Mouse (Mus musculus) hindbrain, embryonic 16.5 days (tissue): ENCODE measurements at regions not wholly inside any gene's neighbourhood (a gene's known extent, or its start where the extent isn't known, plus 50 kb on each side); places are given as distances from the start of the nearest gene placed in this dataset.

ENCODE experiments used
- ATAC-seq: fragments of 200-750 bp; cut with Nextera tagmentation; 2 replicates; pipeline ENCODE4 v1.8.0; 2017; ENCODE audit warnings: moderate TSS enrichment, moderate library complexity
- H3K27ac ChIP-seq: fragments of 300-500 bp; sonication (generic); 2 replicates; pipeline ENCODE4 v1.5.1; 2014; ENCODE audit warnings: low read depth, mild to moderate bottlenecking, control low read depth, low read length, moderate library complexity
- H3K27me3 ChIP-seq: fragments of 300-500 bp; sonication (generic); replicated peaks from 2 replicates; pipeline ENCODE4 v1.6.1; 2014; ENCODE audit warnings: low read length; ENCODE audit not compliant: control insufficient read depth, insufficient read depth
- H3K36me3 ChIP-seq: fragments of 300-500 bp; sonication (generic); 2 replicates; pipeline ENCODE4 v1.6.1; 2014; ENCODE audit warnings: mild to moderate bottlenecking, low read length, moderate library complexity, mixed read lengths; ENCODE audit not compliant: control insufficient read depth, insufficient read depth
- H3K4me1 ChIP-seq: fragments of 300-500 bp; sonication (generic); 2 replicates; pipeline ENCODE4 v1.6.1; 2014; ENCODE audit warnings: low read depth, low read length; ENCODE audit not compliant: control insufficient read depth, insufficient read depth
- H3K4me2 ChIP-seq: fragments of 300-500 bp; sonication (generic); 2 replicates; pipeline ENCODE4 v1.6.1; 2014; ENCODE audit warnings: mild to moderate bottlenecking, low read length, control low read depth, moderate library complexity
- H3K4me3 ChIP-seq: fragments of 300-500 bp; sonication (generic); 2 replicates; pipeline ENCODE4 v1.5.1; 2014; ENCODE audit warnings: mild to moderate bottlenecking, low read length, control low read depth, moderate library complexity
- H3K9ac ChIP-seq: fragments of 300-500 bp; sonication (generic); 2 replicates; pipeline ENCODE4 v1.6.1; 2014; ENCODE audit warnings: low read depth, mild to moderate bottlenecking, control low read depth, low read length, moderate library complexity
- H3K9me3 ChIP-seq: fragments of 300-500 bp; sonication (generic); 2 replicates; pipeline ENCODE4 v1.6.1; 2014; ENCODE audit warnings: mild to moderate bottlenecking, low read length, moderate library complexity; ENCODE audit not compliant: control insufficient read depth
- WGBS: fragments of 180-500 bp; shearing (Covaris S2); extraction: QIAGEN DNeasy Blood & Tissue Kit; methylation state at CpG from one replicate; pipeline ENCODE4 v1.1.7; 2014; 5-methylcytosine and 5-hydroxymethylcytosine counted together

- no peak overlapping the region for H3K27ac ChIP-seq
- H3K27me3 ChIP-seq = no peaks in the 10 kb centered on the region
- H3K4me3 ChIP-seq = no peak overlapping the region
- H3K9me3 ChIP-seq = no peaks in the 10 kb centered on the region
- no peaks in the 10 kb centered on the region for H3K36me3 ChIP-seq
- ATAC-seq = no peak
- H3K4me1 ChIP-seq = peaks cover 9% of the 10 kb centered on the region
- no peak overlapping the region for H3K9ac ChIP-seq
- WGBS = 72% methylated on average over 2 of the region's 2 CpGs
- no peak overlapping the region for H3K4me2 ChIP-seq
Measured at GRCm38 (mm10) chr1:191465170-191465569, 62.1 kb upstream of the Ppp2r5a start.

GRCm38 (mm10) chr1:191461811-191462491 is 58.9 kb upstream of the Ppp2r5a start:
- Histone ChIP-seq H3K4me3 (no peak overlapping the region), H3K4me1 (peaks cover 3% of the 10 kb centered on the region), H3K9me3 (no peaks in the 10 kb centered on the region), H3K9ac (no peak overlapping the region), H3K27me3 (no peaks in the 10 kb centered on the region), H3K27ac (no peak overlapping the region), H3K36me3 (no peaks in the 10 kb centered on the region), H3K4me2 (peak overlapping the region; percentile 18; the same call in 1 of the 2 replicates)
- WGBS = 9% methylated on average over 9 of the region's 9 CpGs
- peak; percentile 58; the same call in 1 of the 2 replicates for ATAC-seq

- no peak for ATAC-seq
- H3K27me3 ChIP-seq = no peaks in the 10 kb centered on the region
- no peak overlapping the region for H3K27ac ChIP-seq
- no peak overlapping the region for H3K4me2 ChIP-seq
- peaks cover 3% of the 10 kb centered on the region for H3K4me1 ChIP-seq
- no peaks in the 10 kb centered on the region for H3K36me3 ChIP-seq
- H3K4me3 ChIP-seq = no peak overlapping the region
- no peak overlapping the region for H3K9ac ChIP-seq
- H3K9me3 ChIP-seq = no peaks in the 10 kb centered on the region
- WGBS = 74% methylated on average over 5 of the region's 5 CpGs
Measured at GRCm38 (mm10) chr1:191459066-191459465, 56.0 kb upstream of the Ppp2r5a start.

GRCm38 (mm10) chr1:191458292-191458691 is 55.2 kb upstream of the Ppp2r5a start:
- 82% methylated on average over 2 of the region's 2 CpGs for WGBS
- Histone ChIP-seq H3K27me3 (no peaks in the 10 kb centered on the region), H3K4me3 (no peak overlapping the region), H3K27ac (no peak overlapping the region), H3K36me3 (no peaks in the 10 kb centered on the region), H3K9me3 (no peaks in the 10 kb centered on the region), H3K9ac (no peak overlapping the region), H3K4me1 (peaks cover 3% of the 10 kb centered on the region), H3K4me2 (no peak overlapping the region)
- no peak for ATAC-seq

GRCm38 (mm10) chr1:191457103-191457502 is 54.0 kb upstream of the Ppp2r5a start:
- Histone ChIP-seq H3K27ac (no peak overlapping the region), H3K4me1 (peaks cover under 1% of the 10 kb centered on the region), H3K9me3 (no peaks in the 10 kb centered on the region), H3K4me2 (no peak overlapping the region), H3K4me3 (no peak overlapping the region), H3K27me3 (no peaks in the 10 kb centered on the region), H3K9ac (no peak overlapping the region), H3K36me3 (no peaks in the 10 kb centered on the region)
- 66% methylated on average over 4 of the region's 4 CpGs for WGBS
- ATAC-seq = no peak

GRCm38 (mm10) chr1:191454604-191455003 is 51.5 kb upstream of the Ppp2r5a start:
- ATAC-seq = no peak
- 65% methylated on average over 3 of the region's 3 CpGs for WGBS
- Histone ChIP-seq H3K27me3 (no peaks in the 10 kb centered on the region), H3K4me2 (no peak overlapping the region), H3K4me1 (no peaks in the 10 kb centered on the region), H3K36me3 (no peaks in the 10 kb centered on the region), H3K4me3 (no peak overlapping the region), H3K9me3 (no peaks in the 10 kb centered on the region), H3K9ac (no peak overlapping the region), H3K27ac (no peak overlapping the region)

- Histone ChIP-seq H3K27ac (no peak overlapping the region), H3K9me3 (no peaks in the 10 kb centered on the region), H3K9ac (no peak overlapping the region), H3K4me2 (no peak overlapping the region), H3K4me1 (no peaks in the 10 kb centered on the region), H3K27me3 (no peaks in the 10 kb centered on the region), H3K36me3 (no peaks in the 10 kb centered on the region), H3K4me3 (no peak overlapping the region)
- ATAC-seq = no peak
- WGBS = 45% methylated on average over 3 of the region's 3 CpGs
Measured at GRCm38 (mm10) chr1:191453589-191453988, 50.5 kb upstream of the Ppp2r5a start.
